Mouse (Mus musculus): ENCODE data around the gene Farsb. TPM values are rescaled to one million over a fixed set of nuclear protein-coding genes. Genes with fewer than 3 reads are reported as not detected.

Farsb gene
- polyA plus RNA-seq, 1 experiment = 36.0 TPM

Other genes starting within 250 kb of the Farsb start
- 0.87 and 1.0 TPM in 2 replicates for gene Sgpp2, start 178.6 kb downstream of the Farsb start, polyA plus RNA-seq (2012; rRNA removed)
- gene Mogat1, start 22.1 kb upstream of the Farsb start, polyA plus RNA-seq (2012; rRNA removed) = 0.38 and 1.4 TPM in 2 replicates
- gene BC035947, start 23.3 kb upstream of the Farsb start, polyA plus RNA-seq (2012; rRNA removed) = 0.06 TPM in 2 replicates
- 20.5 and 21.5 TPM in 2 replicates for gene Acsl3, start 168.9 kb upstream of the Farsb start, polyA plus RNA-seq (2012; rRNA removed)
- gene Utp14b, start 169.1 kb upstream of the Farsb start, polyA plus RNA-seq (2012; rRNA removed) = 2.1 and 2.6 TPM in 2 replicates

Data from urinary bladder, adult 2 months (tissue).